Mouse (Mus musculus) ES-Bruce4 (cell line): ENCODE data around the gene 1700102P08Rik. TPM values are rescaled to one million over a fixed set of nuclear protein-coding genes. Genes with fewer than 3 reads are reported as not detected.

Source experiments
- H3K27ac ChIP-seq: 2 replicates; pipeline ENCODE4 v1.5.1; 2012; ENCODE audit warnings: low read length, inconsistent platforms; ENCODE audit not compliant: insufficient read depth
- H3K27me3 ChIP-seq: 2 replicates; pipeline ENCODE4 v1.6.1; 2012; ENCODE audit warnings: mild to moderate bottlenecking, low read length, inconsistent platforms; ENCODE audit not compliant: control insufficient read depth, poor library complexity, insufficient read depth, severe bottlenecking
- H3K36me3 ChIP-seq: 2 replicates; pipeline ENCODE4 v1.6.1; 2012; ENCODE audit warnings: inconsistent platforms, mild to moderate bottlenecking, low read length, moderate library complexity; ENCODE audit not compliant: control insufficient read depth, poor library complexity, insufficient read depth, severe bottlenecking
- H3K4me1 ChIP-seq: one replicate; pipeline ENCODE4 v1.8.1; 2011; ENCODE audit warnings: low read length; ENCODE audit not compliant: control insufficient read depth, insufficient read depth
- H3K4me3 ChIP-seq: 2 replicates; pipeline ENCODE4 v1.5.1; 2011; ENCODE audit warnings: low read depth, mild to moderate bottlenecking, low read length
- H3K9ac ChIP-seq: 2 replicates; pipeline ENCODE4 v1.6.1; 2012; ENCODE audit warnings: low read depth, mild to moderate bottlenecking, inconsistent platforms; ENCODE audit not compliant: poor library complexity, severe bottlenecking
- H3K9me3 ChIP-seq: replicated peaks from 2 replicates; pipeline ENCODE4 v1.6.1; 2012; ENCODE audit warnings: mild to moderate bottlenecking, low read length, inconsistent platforms; ENCODE audit not compliant: control insufficient read depth, poor library complexity, insufficient read depth, severe bottlenecking
- CTCF ChIP-seq: IDR thresholded peaks from one replicate; pipeline ENCODE4 v1.8.1; 2011; ENCODE audit warnings: low read depth, low read length
- EP300 ChIP-seq: IDR thresholded peaks from 2 replicates; pipeline ENCODE4 v1.6.1; 2011; ENCODE audit warnings: low read depth, low read length; ENCODE audit not compliant: insufficient read depth
- POLR2A ChIP-seq: IDR thresholded peaks from one replicate; pipeline ENCODE4 v1.8.1; 2011; ENCODE audit warnings: low read length; ENCODE audit not compliant: insufficient read depth
- polyA plus RNA-seq: library from polyadenylated mRNA; stranded (reverse); fragments of >200 nt; gene quantifications from 2 replicates; pipeline ENCODE4 v1.2.4, GENCODE M21; 2011; ENCODE audit warnings: low read depth; ENCODE audit not compliant: missing spikeins, insufficient read depth, insufficient read length

1700102P08Rik gene
- polyA plus RNA-seq, 1 experiment, result not detected

DNA sequence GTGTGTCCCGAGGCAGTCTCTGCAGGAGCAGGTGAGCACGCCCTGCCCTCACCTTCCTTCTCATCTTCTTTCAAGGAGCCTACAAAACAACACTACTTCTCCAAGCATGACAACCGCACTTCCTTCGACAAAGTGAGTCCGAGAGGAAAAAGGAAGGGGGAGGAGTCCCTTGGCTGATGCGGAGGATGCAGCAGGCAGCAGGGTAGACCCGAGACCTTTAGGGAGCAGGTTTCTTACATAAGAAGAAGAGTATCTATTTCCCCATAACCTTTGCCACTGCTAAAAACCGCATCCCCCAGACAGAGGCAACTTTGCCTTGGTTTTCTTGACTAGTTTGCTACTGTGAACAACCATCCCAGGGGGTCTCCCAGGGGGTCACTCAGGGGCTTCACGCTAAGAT lies 52.5 kb downstream of the 1700102P08Rik start:
- no peaks in the 10 kb centered on the region for H3K9me3 ChIP-seq
- H3K36me3 ChIP-seq, result no peaks in the 10 kb centered on the region
- H3K27me3 ChIP-seq, result no peaks in the 10 kb centered on the region
- TF ChIP-seq EP300, result no peak
- no peak for TF ChIP-seq POLR2A
- no peak for TF ChIP-seq CTCF
- no peaks in the 10 kb centered on the region for H3K4me1 ChIP-seq
- no peak overlapping the region for H3K9ac ChIP-seq
- H3K4me3 ChIP-seq, result no peak overlapping the region
- no peak overlapping the region for H3K27ac ChIP-seq

DNA sequence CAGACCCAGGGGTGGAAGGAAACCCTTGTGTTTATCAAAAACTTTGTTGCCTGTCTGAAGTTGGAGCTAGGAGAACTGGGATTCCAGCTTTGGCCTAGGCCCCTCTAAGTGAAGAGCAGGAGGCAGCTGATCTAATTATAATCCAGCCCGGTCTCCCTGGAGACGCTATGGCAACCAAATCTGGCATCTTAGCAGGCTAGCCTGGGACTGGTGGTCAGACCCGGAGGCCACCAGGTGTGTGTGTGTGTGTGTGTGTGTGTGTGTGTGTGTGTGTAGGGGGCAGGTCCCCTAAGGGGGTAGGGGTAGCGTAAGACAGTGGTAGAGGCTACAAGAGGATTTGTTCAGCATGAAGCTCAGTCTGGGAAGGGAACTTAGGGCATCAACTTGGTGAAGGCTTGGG lies 57.3 kb downstream of the 1700102P08Rik start:
- TF ChIP-seq CTCF, result no peak
- TF ChIP-seq EP300, result no peak
- TF ChIP-seq POLR2A, result no peak
- Histone ChIP-seq H3K27me3 (no peaks in the 10 kb centered on the region), H3K9ac (no peak overlapping the region), H3K4me3 (no peak overlapping the region), H3K27ac (no peak overlapping the region), H3K4me1 (no peaks in the 10 kb centered on the region), H3K9me3 (no peaks in the 10 kb centered on the region), H3K36me3 (no peaks in the 10 kb centered on the region)

DNA sequence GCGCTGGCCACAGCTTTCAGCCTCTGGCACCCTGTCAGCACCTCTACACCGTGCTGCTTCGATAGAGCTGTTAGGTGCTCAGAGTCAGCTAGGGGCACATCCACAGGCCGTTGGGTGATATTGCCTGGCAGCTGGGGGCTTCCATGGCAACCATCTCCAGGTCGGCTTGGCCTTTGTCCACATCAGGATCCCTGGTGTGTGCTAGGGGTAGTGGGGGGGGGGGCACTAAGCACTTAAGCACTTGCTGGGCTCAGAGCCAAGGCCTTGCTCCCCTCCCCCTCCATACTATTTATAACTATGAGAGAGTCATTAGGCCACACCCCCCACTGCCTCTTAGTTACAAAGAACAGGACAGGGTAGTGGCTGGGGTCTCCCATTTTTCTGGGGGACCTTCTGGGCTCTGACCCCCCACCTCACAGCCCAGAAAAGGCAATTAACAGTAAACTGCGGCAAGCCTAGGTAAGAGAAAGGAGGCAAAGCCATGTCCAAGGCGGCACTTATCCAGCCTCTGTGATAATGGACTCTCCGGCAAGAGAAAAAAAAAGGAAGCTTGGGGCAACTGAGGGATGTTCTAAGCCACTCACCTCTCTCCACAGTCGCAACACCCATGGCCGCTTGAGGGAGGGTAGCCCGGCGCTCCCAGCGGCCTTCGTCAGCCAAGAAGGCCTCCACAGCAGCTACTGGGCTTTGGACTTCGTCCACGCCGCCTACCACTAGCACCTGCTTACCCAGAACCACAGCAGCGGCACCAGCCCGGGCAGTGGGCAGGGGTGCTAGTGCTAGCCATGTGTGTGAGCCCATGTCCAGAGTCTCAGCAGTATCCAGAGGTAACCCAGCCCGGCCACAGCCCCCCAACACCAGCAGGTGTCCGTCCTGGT lies 57.9 kb downstream of the 1700102P08Rik start:
- Histone ChIP-seq H3K9ac (no peak overlapping the region), H3K36me3 (no peaks in the 10 kb centered on the region), H3K27me3 (no peaks in the 10 kb centered on the region), H3K4me1 (peaks cover 2% of the 10 kb centered on the region), H3K27ac (no peak overlapping the region), H3K9me3 (no peaks in the 10 kb centered on the region), H3K4me3 (no peak overlapping the region)
- no peak for TF ChIP-seq POLR2A
- TF ChIP-seq EP300, result no peak
- no peak for TF ChIP-seq CTCF

DNA sequence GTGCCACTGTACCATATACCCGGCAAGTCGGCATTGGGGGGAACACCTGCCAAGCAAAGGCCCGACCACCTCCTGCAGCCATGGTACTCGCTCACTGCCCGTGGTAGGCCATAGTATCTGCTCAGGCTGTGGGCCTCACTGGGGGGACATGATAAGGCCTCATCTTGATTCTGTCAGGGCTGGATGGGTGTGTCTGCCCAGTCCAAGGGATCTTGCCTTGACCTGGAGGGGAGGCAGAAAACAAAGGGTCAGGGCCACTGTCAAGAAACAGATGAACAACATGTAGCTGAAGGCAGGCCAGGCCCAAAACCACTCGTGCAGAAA lies 58.5 kb downstream of the 1700102P08Rik start:
- Histone ChIP-seq H3K4me1 (peaks cover 7% of the 10 kb centered on the region), H3K27ac (no peak overlapping the region), H3K9ac (no peak overlapping the region), H3K36me3 (no peaks in the 10 kb centered on the region), H3K4me3 (no peak overlapping the region), H3K27me3 (no peaks in the 10 kb centered on the region), H3K9me3 (no peaks in the 10 kb centered on the region)
- TF ChIP-seq CTCF (no peak), EP300 (no peak), POLR2A (no peak)

DNA sequence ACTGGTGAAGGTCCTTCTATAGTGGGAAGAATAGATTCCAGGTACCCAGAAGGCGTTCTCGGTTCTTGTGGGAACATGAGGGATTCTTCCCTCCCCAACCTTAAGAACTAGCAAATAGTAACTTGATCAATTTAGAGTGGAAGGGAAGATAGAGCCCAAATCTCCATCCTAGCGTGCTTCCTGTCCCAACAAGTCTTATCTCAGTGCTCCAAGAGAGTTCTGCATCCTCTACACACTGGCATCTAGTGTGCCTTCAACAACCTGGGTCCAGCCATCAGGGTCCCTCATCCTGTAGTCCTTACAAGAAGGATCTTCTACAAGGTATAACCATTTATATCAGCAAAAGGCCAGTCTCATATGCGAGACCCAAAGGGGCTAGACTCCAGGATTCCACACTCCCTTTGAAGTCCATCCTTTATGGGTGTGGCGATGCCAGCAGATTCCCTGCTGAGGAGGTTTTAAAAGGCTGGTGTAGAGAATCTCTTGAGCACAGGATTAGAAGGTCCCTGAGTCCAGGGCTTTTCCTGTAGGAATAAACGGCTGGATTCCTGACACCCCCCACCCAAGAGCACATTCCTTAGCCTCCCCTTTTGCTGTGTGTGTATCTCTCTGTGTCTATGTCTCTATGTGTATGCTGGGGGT lies 59.0 kb downstream of the 1700102P08Rik start:
- no peaks in the 10 kb centered on the region for H3K9me3 ChIP-seq
- H3K4me3 ChIP-seq, result peak overlapping the region; percentile 69
- H3K27ac ChIP-seq, result no peak overlapping the region
- peak overlapping the region; percentile 72 for H3K9ac ChIP-seq
- no peaks in the 10 kb centered on the region for H3K36me3 ChIP-seq
- TF ChIP-seq EP300 (no peak), POLR2A (no peak), CTCF (no peak)
- H3K27me3 ChIP-seq, result no peaks in the 10 kb centered on the region
- peaks cover 7% of the 10 kb centered on the region for H3K4me1 ChIP-seq

DNA sequence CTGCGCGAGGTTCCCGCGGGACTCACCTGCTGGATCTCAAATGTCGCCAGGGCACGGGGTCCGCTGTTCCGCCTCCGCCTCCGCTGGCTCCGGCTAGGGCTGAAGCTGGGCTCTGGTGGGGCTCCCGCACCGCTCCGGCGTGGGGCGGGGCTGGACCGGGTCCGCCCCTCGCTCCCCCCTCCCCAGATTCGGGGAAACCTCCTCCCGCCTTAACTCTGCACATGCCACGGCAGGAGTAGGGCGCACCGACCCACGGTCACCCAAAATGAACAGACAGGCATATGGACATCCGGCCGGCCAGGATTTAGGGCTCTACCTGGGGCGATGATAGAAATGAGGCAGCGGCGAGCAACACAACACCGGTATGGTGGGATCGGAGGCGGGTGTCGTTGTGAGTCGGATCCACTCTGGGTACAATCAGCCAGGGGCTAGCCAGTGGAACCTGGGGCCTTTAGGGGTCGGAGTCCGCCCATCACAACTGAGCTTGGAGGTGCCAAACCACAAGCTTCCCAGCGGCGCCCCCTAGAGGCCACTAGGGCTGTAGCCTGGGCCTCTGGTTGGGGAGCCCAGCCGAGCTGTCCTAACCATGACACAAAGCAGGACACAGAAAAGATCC lies 59.8 kb downstream of the 1700102P08Rik start:
- Histone ChIP-seq H3K27ac (no peak overlapping the region), H3K4me1 (peaks cover 7% of the 10 kb centered on the region), H3K4me3 (peak overlapping the region; percentile 69), H3K27me3 (no peaks in the 10 kb centered on the region), H3K9ac (peak overlapping the region; percentile 72), H3K36me3 (no peaks in the 10 kb centered on the region), H3K9me3 (no peaks in the 10 kb centered on the region)
- TF ChIP-seq EP300 (no peak), POLR2A (no peak), CTCF (peak; percentile 78)
